8 mouse cellular contexts compared by ENCODE assay signal in genomic region chr12:112449828-112450180, GRCm38 (mm10). TPM values are rescaled to one million over a fixed set of nuclear protein-coding genes. Genes with fewer than 3 reads are reported as not detected.
DNase-seq lines count a peak whose midpoint lies in the region; ATAC-seq lines count a peak whose summit lies in the region.

No protein-coding gene starts in this region.

- 0 out of 2 replicates have a peak, but pooled peaks cover 2% of the 10 kb centered on the region for H3K27me3 ChIP-seq in embryonic facial prominence, embryonic 15.5 days
- H3K27me3 ChIP-seq in hindbrain, embryonic 14.5 days (ENCODE audit: control insufficient read depth, insufficient read depth, low read length): 0 out of 2 replicates have a peak, but pooled peaks cover 2% of the 10 kb centered on the region
- H3K27me3 ChIP-seq in neural tube, embryonic 14.5 days (ENCODE audit: control insufficient read depth, insufficient read depth, low read length): no peaks in the 10 kb centered on the region

- H3K27ac ChIP-seq in embryonic facial prominence, embryonic 15.5 days (replicated peaks): peak overlapping the region; percentile 63
- 0 out of 2 replicates have a peak overlapping the region, but pooled peaks have one; percentile 56 for H3K27ac ChIP-seq in hindbrain, embryonic 14.5 days
- H3K27ac ChIP-seq in neural tube, embryonic 14.5 days (ENCODE audit: low read depth, low read length): peak overlapping the region; percentile 5; the same call in 1 of the 2 replicates

- peaks cover 34% of the 10 kb centered on the region for H3K4me1 ChIP-seq in embryonic facial prominence, embryonic 15.5 days
- H3K4me1 ChIP-seq in hindbrain, embryonic 14.5 days (replicated peaks; ENCODE audit: control insufficient read depth, insufficient read depth, low read length): peaks cover 8% of the 10 kb centered on the region
- H3K4me1 ChIP-seq in neural tube, embryonic 14.5 days (ENCODE audit: control insufficient read depth, insufficient read depth, low read length): no peaks in the 10 kb centered on the region

- no peak overlapping the region for H3K9ac ChIP-seq in embryonic facial prominence, embryonic 15.5 days
- H3K9ac ChIP-seq in hindbrain, embryonic 14.5 days: no peak overlapping the region
- H3K9ac ChIP-seq in neural tube, embryonic 14.5 days (replicated peaks; ENCODE audit: low read depth, low read length): no peak overlapping the region

- H3K4me2 ChIP-seq in embryonic facial prominence, embryonic 15.5 days (replicated peaks): no peak overlapping the region
- H3K4me2 ChIP-seq in hindbrain, embryonic 14.5 days (replicated peaks): no peak overlapping the region
- no peak overlapping the region for H3K4me2 ChIP-seq in neural tube, embryonic 14.5 days (ENCODE audit: low read depth, low read length)

- no peaks in the 10 kb centered on the region for H3K36me3 ChIP-seq in embryonic facial prominence, embryonic 15.5 days
- H3K36me3 ChIP-seq in hindbrain, embryonic 14.5 days (replicated peaks; ENCODE audit: control insufficient read depth, insufficient read depth): no peaks in the 10 kb centered on the region
- H3K36me3 ChIP-seq in neural tube, embryonic 14.5 days (ENCODE audit: control insufficient read depth, insufficient read depth, low read length): no peaks in the 10 kb centered on the region

- H3K9me3 ChIP-seq in embryonic facial prominence, embryonic 15.5 days (replicated peaks): no peaks in the 10 kb centered on the region
- H3K9me3 ChIP-seq in hindbrain, embryonic 14.5 days (ENCODE audit: control insufficient read depth, low read length): peaks cover 16% of the 10 kb centered on the region; the same call in 1 of the 2 replicates
- H3K9me3 ChIP-seq in neural tube, embryonic 14.5 days (ENCODE audit: control insufficient read depth, low read length): 0 out of 2 replicates have a peak, but pooled peaks cover 7% of the 10 kb centered on the region

- peak; percentile 69; the same call in 1 of the 2 replicates for ATAC-seq in embryonic facial prominence, embryonic 15.5 days (ENCODE audit: insufficient number of reproducible peaks, low FRiP score, low TSS enrichment, low read depth)
- no peak for ATAC-seq in hindbrain, embryonic 14.5 days (ENCODE audit: low FRiP score)
- no peak for ATAC-seq in neural tube, embryonic 14.5 days (ENCODE audit: low read depth)

- 28% methylated on average over 8 of the region's 8 CpGs for WGBS in embryonic facial prominence, embryonic 15.5 days
- WGBS in hindbrain, embryonic 14.5 days: 51% methylated on average over 8 of the region's 8 CpGs
- WGBS in neural tube, embryonic 14.5 days: 55% methylated on average over 8 of the region's 8 CpGs

- no peak overlapping the region for H3K4me3 ChIP-seq in embryonic facial prominence, embryonic 15.5 days (replicated peaks)
- H3K4me3 ChIP-seq in hindbrain, embryonic 14.5 days (replicated peaks; ENCODE audit: low read length): no peak overlapping the region
- H3K4me3 ChIP-seq in neural tube, embryonic 14.5 days (ENCODE audit: low read depth, low read length): no peak overlapping the region

- peak; percentile 28 for DNase-seq in cerebellum, adult 8-10 months
- no peak for DNase-seq in cerebellum, postnatal 10 days
- no peak for DNase-seq in hindbrain, embryonic 14.5 days (ENCODE audit: low spot score)
- DNase-seq in adrenal gland, postnatal 36 days: no peak
- DNase-seq in spleen, postnatal 36 days (ENCODE audit: low spot score in 2 of 2): no peak
- no peak for DNase-seq in kidney, adult 18-20 months

RNA-seq across cellular contexts. Expression of gene A530016L24Rik, which starts 39.4 kb away (rescaled TPM):
- 0.48 and 0.49 TPM in 2 replicates for polyA plus RNA-seq in embryonic facial prominence, embryonic 15.5 days (2015; fragmentation: Nextera tagmentation; extraction: Ambion mirVana)
- polyA plus RNA-seq in hindbrain, embryonic 14.5 days (2014; fragmentation: Nextera tagmentation; extraction: Ambion mirVana): 0.18 and 0.19 TPM in 2 replicates
- 0.08 and 0.21 TPM in 2 replicates for polyA plus RNA-seq in neural tube, embryonic 14.5 days (2014; fragmentation: Nextera tagmentation; extraction: Ambion mirVana)
- 10 to 100 TPM; 21.7 to 41.5 TPM for total RNA-seq in adrenal gland, postnatal 36 days (2021)

Comparison
In these comparisons a context has a peak if more than half of its experiments do, and no peak if none do; other contexts are left out.
1. H3K27ac ChIP-seq: peak in every context shown above with its lines; median percentile 63 in embryonic facial prominence, embryonic 15.5 days; 56 in hindbrain, embryonic 14.5 days; 5 in neural tube, embryonic 14.5 days.